Mouse (Mus musculus): Measurements from ENCODE around the gene Prss50. TPM values are rescaled to one million over a fixed set of nuclear protein-coding genes. Genes with fewer than 3 reads are reported as not detected.

The Prss50 gene
- not detected for polyA plus RNA-seq (2014; fragmentation: Illumina TruSeq; extraction: RNeasy Lipid Tissue Mini Kit (QIAGEN cat#74804); ENCODE audit: low read depth, low replicate concordance)

DNA sequence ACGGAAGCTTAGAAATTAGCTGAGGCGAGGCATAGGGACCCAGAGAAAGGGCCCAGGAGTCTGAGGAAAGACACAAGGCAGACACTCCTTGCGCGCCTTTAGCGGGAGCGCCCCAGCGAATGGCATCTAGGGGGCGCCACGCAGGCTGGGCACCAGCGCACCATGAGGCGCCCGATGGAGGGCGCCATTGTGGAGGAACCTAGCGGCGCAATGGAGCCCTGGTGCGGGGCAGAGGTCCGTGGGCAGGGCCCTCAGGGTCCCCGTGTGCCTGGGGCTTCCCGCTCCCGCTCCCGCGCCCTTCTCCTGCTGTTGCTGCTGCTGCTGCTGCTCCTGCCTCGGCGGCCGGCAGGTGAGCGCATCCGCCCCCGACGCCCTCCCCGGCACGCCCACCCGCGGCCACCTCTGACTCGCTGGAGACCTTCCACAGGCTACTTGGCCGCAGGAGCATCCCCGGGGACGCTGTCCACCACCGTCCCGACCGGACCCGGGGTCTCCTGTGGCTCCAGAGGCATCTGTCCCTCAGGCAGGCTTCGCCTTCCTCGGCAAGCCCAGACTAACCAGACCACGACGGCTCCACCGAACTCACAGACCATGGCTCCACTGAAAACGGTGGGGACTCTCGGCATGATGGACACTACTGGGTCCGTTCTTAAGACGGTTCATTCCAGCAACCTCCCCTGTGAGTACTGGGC is at the start of gene Prss50:
Prss50 (plus strand) TSS at position 187 of the 692 bp plus-strand sequence.

DNA sequence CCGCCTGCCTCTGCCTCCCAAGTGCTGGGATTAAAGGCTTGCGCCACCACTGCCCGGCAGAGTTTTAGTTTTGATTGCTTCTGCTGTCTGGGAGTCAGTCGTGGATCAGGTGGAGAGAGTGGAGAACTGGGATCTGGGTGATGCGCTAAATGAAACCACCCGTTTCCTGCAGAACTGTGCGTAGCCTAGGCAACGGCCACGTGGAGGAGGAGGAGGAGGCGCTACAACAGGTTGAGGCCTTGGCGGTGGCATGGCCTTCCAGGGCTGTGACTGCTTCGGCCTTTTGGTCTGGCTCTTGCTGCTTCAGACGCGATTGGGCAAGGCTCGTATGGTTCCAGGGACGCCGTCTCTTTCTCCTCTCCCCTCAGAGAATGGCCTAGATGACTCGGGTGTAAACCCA is 44.0 kb upstream of the Prss50 start, which contains the start of gene Prss44:
Prss44 (plus strand) TSS at position 206 of the 400 bp plus-strand sequence.

GRCm38 (mm10) chr9:110826390-110826789 is 31.4 kb upstream of the Prss50 start, which contains the start of gene Prss43:
TSS of gene Prss43 (plus strand) at chr9:110826690.

GRCm38 (mm10) chr9:110834411-110834810 is 23.4 kb upstream of the Prss50 start, which contains the start of gene Prss45:
TSS of gene Prss45 (plus strand) at chr9:110834588.

GRCm38 (mm10) chr9:110844206-110844605 is 13.6 kb upstream of the Prss50 start, which contains the start of gene Prss46:
TSS of gene Prss46 (plus strand) at chr9:110844506.

DNA sequence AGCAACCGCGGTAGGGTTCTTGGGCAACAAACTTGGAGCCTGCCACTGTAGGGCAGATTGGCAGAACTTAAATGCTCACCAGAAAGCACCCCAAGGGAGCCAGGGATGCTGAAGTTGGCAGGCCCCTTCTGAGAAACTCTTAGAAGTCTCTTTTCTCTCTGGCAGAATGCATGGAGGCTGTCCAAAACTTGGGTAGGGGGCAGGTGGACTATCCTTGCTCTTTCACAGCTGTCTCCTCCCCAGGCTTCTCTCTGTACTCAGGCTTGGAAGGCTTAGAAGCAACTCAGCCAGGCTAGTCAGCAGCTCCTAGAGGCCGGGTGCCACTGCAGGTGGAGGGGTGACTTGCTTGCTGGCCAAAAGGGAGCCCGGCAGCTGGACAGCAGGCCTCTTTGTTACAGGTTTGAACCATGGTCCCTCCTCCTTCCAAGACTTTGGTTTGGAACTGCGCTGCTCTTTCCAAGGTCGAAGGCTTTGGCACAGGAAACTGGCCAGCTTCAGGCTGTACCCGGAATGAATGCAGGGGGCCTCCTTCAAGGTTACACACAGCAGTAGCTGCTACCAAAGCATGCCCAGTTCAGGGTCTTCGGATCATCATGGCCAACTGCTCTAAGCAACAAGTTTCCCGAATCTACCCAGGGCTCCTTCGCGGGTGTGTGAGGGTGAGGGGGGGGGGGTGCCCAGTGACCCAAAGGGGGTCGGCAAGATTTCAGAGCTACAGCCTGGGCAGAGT is 21.6 kb downstream of the Prss50 start, which contains the start of gene Als2cl:
Als2cl (plus strand) TSS at position 680 of the 730 bp plus-strand sequence.

DNA sequence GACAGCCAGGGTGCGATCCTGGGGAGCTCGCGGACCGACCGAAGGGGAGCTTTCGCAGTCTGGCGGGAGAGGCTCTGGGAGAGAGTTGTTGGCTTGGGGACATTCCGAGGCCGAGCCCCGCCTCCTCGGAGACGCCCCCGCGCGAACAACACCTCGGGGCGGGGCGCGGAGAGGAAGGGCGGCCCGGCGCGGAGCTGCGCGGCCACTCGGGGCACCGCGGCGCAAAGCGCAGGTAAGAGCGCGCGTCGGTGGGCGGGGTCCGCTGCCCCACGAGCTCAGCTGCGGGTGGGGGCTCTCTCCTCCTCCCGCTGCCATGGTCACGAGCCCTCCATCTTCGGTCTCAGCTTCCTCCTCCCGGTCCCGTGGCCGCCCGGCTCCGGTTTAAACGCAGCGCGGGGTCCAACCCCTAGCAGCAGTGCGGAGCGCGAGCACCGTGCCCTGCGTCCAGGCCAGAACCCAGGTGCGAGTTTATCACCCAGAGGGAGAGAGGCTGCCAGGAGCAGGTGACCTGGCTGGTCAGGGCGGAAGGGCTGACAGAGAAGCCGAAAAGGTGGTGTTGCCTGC is 22.3 kb downstream of the Prss50 start, which contains the start of gene Tmie:
Tmie (minus strand) TSS at position 116 of the 564 bp plus-strand sequence.

Other genes starting within 250 kb of the Prss50 start
- not detected for gene Nradd, start 233.5 kb upstream of the Prss50 start, polyA plus RNA-seq (2014; fragmentation: Illumina TruSeq; extraction: RNeasy Lipid Tissue Mini Kit (QIAGEN cat#74804); ENCODE audit: low read depth, low replicate concordance)
- 0.12 TPM for gene Nbeal2, start 203.8 kb upstream of the Prss50 start, polyA plus RNA-seq (2014; fragmentation: Illumina TruSeq; extraction: RNeasy Lipid Tissue Mini Kit (QIAGEN cat#74804); ENCODE audit: low read depth, low replicate concordance)
- gene Ccdc12, start 201.5 kb upstream of the Prss50 start, polyA plus RNA-seq (2014; fragmentation: Illumina TruSeq; extraction: RNeasy Lipid Tissue Mini Kit (QIAGEN cat#74804); ENCODE audit: low read depth, low replicate concordance) = not detected
- gene Myl3, start 116.1 kb upstream of the Prss50 start, polyA plus RNA-seq (2014; fragmentation: Illumina TruSeq; extraction: RNeasy Lipid Tissue Mini Kit (QIAGEN cat#74804); ENCODE audit: low read depth, low replicate concordance) = not detected
- 10.3 TPM for gene Pth1r, start 110.8 kb upstream of the Prss50 start, polyA plus RNA-seq (2014; fragmentation: Illumina TruSeq; extraction: RNeasy Lipid Tissue Mini Kit (QIAGEN cat#74804); ENCODE audit: low read depth, low replicate concordance)
- not detected for gene Prss42, start 59.8 kb upstream of the Prss50 start, polyA plus RNA-seq (2014; fragmentation: Illumina TruSeq; extraction: RNeasy Lipid Tissue Mini Kit (QIAGEN cat#74804); ENCODE audit: low read depth, low replicate concordance)
- not detected for gene Prss44, start 44.0 kb upstream of the Prss50 start, polyA plus RNA-seq (2014; fragmentation: Illumina TruSeq; extraction: RNeasy Lipid Tissue Mini Kit (QIAGEN cat#74804); ENCODE audit: low read depth, low replicate concordance)
- gene Prss43, start 31.3 kb upstream of the Prss50 start, polyA plus RNA-seq (2014; fragmentation: Illumina TruSeq; extraction: RNeasy Lipid Tissue Mini Kit (QIAGEN cat#74804); ENCODE audit: low read depth, low replicate concordance) = not detected
- gene Prss45, start 23.4 kb upstream of the Prss50 start, polyA plus RNA-seq (2014; fragmentation: Illumina TruSeq; extraction: RNeasy Lipid Tissue Mini Kit (QIAGEN cat#74804); ENCODE audit: low read depth, low replicate concordance) = not detected
- not detected for gene Prss46, start 13.5 kb upstream of the Prss50 start, polyA plus RNA-seq (2014; fragmentation: Illumina TruSeq; extraction: RNeasy Lipid Tissue Mini Kit (QIAGEN cat#74804); ENCODE audit: low read depth, low replicate concordance)
- gene Als2cl, start 21.9 kb downstream of the Prss50 start, polyA plus RNA-seq (2014; fragmentation: Illumina TruSeq; extraction: RNeasy Lipid Tissue Mini Kit (QIAGEN cat#74804); ENCODE audit: low read depth, low replicate concordance) = 2.6 TPM
- gene Tmie, start 22.1 kb downstream of the Prss50 start, polyA plus RNA-seq (2014; fragmentation: Illumina TruSeq; extraction: RNeasy Lipid Tissue Mini Kit (QIAGEN cat#74804); ENCODE audit: low read depth, low replicate concordance) = 4.1 TPM
- not detected for gene Fam240a, start 58.9 kb downstream of the Prss50 start, polyA plus RNA-seq (2014; fragmentation: Illumina TruSeq; extraction: RNeasy Lipid Tissue Mini Kit (QIAGEN cat#74804); ENCODE audit: low read depth, low replicate concordance)
- not detected for gene Tdgf1, start 88.2 kb downstream of the Prss50 start, polyA plus RNA-seq (2014; fragmentation: Illumina TruSeq; extraction: RNeasy Lipid Tissue Mini Kit (QIAGEN cat#74804); ENCODE audit: low read depth, low replicate concordance)
- gene Lrrc2, start 93.6 kb downstream of the Prss50 start, polyA plus RNA-seq (2014; fragmentation: Illumina TruSeq; extraction: RNeasy Lipid Tissue Mini Kit (QIAGEN cat#74804); ENCODE audit: low read depth, low replicate concordance) = not detected
- gene Rtp3, start 132.6 kb downstream of the Prss50 start, polyA plus RNA-seq (2014; fragmentation: Illumina TruSeq; extraction: RNeasy Lipid Tissue Mini Kit (QIAGEN cat#74804); ENCODE audit: low read depth, low replicate concordance) = 3.0 TPM
- gene Ltf, start 161.3 kb downstream of the Prss50 start, polyA plus RNA-seq (2014; fragmentation: Illumina TruSeq; extraction: RNeasy Lipid Tissue Mini Kit (QIAGEN cat#74804); ENCODE audit: low read depth, low replicate concordance) = 0.36 TPM
- 2.3 TPM for gene Ccrl2, start 199.6 kb downstream of the Prss50 start, polyA plus RNA-seq (2014; fragmentation: Illumina TruSeq; extraction: RNeasy Lipid Tissue Mini Kit (QIAGEN cat#74804); ENCODE audit: low read depth, low replicate concordance)

Data from kidney, adult 10 weeks (tissue).